Mouse (Mus musculus): ENCODE data around the gene Gm49368.
"Not testable (repeated sequence)": the region's sequence is repeated elsewhere in the genome, so short reads cannot be mapped to it uniquely, and the experiment has no call there.

Gene Gm49368

DNA sequence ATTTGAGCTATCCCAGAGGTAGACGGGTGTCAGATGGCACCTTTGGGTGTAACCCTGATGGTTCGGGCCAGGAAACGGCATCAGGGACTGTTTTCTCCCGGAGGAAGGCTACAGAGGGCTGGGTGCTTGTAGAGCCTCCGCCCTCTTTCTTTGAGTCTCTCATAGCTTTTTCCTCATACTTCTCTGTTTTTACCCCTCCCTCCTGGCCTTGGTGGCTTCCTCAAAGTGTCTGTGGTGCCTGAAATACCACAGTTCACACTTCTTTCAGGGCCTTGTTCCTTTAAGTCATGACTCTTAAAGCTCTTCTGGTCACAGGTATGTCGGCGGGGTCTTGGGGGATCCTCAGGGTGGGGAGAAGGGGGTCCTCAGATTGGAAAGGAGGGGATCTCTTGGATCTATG lies at the start of gene Gm49368, which contains the start of gene Itgam:
Gene Gm49368, plus strand, starts transcription at position 228 of the 400 bp plus-strand sequence.
Gene Itgam, plus strand, starts transcription at position 185 of the 400 bp plus-strand sequence.
- DNase-seq (ENCODE audit: low spot score in 2 of 2): no peak

DNA sequence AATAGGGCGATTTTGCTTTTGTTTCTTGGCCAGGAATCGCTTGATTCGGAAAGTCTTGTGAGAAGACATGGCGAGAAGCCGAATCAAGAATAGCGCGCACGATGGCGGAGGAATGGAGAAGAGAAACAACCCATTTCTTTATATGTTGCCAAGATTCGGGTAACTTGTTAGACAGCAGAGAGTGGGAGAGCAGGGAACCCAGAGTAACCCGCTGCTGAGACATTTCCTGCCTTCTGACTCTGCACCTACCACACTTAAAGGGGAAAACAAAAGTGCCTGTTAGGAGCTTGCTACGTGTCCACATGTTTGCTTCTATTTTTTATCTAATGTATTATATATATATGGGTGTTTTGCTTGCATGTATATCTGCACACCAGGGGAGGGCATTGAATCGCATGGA lies 49.4 kb upstream of the Gm49368 start:
- no peak for DNase-seq (ENCODE audit: low spot score in 2 of 2)

DNA sequence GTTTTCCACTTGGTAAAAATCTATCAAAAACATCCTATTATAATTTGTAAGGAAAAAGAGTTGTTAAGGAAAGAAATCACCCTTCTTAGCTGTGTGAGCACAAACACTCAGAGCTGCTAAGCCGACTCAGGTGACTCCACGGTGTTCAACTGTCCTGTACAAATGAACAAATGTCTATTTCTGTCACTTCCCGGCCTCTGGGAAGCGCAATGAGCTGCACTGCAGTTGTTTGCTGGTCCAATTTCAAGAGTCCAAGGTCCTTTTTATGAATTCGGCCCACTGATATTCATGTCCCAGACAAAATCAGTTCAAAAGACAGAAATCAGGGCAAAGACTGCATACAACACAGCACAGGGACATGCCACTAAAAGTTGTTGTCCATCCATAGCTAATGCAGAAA lies 46.3 kb upstream of the Gm49368 start:
- DNase-seq (ENCODE audit: low spot score in 2 of 2): not testable (repeated sequence)

DNA sequence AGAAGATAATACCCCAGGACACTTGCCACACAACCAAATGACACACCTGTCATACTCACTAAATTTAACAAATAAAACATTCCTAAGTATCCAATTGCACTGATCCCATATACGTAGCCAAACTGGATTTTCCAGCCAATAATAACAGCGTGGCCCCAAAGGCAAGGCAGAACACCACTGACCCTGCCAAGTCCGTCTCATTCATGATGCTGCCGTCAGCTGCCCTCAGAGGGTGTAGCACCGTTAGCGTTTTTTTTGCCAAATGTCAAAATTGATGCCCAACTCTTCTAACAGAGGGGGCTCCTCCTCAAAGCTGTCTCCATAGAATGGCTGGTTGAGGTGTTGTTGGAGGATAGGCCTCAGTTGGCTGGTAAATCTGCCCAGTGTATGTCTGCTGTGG lies 45.8 kb upstream of the Gm49368 start:
- no peak for DNase-seq (ENCODE audit: low spot score in 2 of 2)

DNA sequence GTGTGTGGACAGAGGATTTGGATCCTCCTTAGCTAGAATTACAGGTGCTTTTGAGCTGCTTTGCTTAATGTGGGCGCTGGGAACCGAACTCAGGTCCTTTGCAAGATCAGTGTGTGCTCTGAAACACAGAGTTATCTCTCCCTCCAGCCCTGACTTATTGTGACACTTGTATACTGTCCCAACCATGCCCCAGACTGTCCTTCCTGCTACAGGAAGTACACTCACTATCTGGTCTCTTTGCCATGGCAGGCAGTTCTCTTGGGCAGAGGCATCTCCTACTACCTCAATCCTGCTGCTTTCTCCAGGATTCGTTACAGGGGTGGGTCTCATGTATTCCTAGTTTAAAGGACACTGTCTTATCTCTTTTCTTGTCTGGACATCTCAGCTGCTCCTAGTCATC lies 44.2 kb upstream of the Gm49368 start:
- no peak for DNase-seq (ENCODE audit: low spot score in 2 of 2)

DNA sequence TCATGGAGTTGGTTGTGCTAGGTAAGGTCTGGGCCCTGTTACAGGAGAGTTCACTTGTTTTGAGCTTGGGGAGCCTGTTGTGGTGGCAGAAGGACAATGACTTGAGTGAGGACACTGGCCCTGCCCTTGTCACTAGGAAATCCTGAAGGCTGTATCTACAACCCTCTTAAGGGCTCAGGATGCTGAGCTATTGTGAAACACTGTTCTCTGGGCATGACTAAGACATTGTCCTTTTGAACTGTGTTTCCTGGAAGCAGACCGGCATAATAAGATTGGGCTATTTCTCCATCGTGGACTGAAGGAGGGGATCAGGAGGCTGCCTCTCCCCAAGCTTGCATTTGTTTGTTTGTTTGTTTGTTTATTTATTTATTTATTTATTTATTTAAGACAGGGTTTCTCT lies 43.3 kb upstream of the Gm49368 start:
- no peak for DNase-seq (ENCODE audit: low spot score in 2 of 2)

DNA sequence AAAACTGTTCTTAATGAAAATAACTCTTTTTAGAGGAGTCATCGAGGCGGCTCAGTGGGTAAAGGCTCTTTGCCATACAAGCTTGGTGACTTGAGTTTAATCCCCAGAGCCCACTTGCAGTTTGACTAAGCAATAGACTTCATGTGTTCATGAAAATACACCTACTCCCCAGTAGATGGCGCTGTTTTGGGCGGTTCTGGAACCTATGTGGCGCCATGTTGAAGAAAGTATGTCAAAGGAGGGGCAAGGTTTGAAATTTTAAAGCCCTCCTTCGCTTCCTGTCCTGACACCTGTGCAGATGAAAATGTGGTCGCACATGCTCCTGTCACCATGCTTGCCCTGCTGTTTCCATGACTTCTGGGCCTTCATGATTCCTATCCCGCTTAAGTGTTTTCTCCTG lies 39.5 kb upstream of the Gm49368 start:
- DNase-seq (ENCODE audit: low spot score in 2 of 2): no peak

DNA sequence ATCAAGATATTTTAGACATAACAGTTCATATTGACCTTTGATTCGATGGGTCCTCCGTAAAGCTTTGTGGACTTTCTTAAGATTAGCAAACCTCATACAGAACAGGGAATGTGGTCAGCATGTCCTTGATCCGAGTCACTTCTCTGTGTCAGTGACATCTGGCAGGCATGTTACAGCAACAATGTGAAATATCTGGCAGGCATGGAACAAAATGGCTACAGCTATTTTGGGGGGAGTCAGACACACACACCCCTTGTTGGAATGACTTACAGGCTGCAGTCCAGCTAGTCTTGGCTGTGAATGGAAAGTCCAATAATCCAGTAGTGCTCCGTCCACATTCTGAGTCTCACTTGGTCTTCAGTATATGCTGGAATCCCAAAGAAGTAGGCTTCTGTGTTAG lies 38.9 kb upstream of the Gm49368 start:
- no peak for DNase-seq (ENCODE audit: low spot score in 2 of 2)

DNA sequence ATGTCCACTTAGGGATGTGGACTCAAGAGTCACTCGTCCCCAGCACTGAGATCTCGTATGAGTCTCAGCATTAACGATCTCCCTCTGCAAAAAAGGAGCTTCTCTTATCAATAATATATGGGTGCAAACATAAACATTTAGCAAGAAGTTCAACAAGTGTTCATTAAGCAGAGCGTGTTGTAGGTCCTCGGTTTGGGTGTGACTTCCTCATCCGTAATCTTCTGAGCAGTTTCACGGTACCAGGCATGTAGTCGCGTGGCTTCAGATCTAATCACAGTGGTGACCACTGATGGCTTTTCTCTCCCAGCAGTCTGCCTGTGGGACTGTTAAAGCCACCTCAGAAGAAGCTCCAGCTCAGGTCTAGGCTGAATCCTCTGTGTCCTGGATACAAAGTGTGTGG lies 38.1 kb upstream of the Gm49368 start:
- DNase-seq (ENCODE audit: low spot score in 2 of 2): no peak

DNA sequence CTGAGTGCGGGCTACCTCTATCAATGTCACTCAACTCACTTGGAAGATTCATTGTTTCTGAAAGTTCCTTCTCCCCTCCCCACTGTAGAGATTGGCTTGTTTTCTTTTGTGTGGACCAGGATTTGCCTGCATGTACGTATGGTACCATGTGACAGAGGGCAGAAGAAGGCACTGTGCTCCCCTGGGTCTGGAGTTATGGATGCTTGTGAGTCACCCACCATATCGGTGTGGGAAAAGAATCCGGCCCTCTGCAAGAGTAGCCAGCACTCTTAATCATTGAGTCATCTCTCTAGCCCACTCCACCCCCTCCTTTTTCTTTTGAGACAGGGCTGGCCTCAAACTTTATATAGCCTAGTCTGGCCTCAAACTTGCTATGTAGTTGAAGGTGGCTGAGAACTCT lies 37.6 kb upstream of the Gm49368 start:
- no peak for DNase-seq (ENCODE audit: low spot score in 2 of 2)

DNA sequence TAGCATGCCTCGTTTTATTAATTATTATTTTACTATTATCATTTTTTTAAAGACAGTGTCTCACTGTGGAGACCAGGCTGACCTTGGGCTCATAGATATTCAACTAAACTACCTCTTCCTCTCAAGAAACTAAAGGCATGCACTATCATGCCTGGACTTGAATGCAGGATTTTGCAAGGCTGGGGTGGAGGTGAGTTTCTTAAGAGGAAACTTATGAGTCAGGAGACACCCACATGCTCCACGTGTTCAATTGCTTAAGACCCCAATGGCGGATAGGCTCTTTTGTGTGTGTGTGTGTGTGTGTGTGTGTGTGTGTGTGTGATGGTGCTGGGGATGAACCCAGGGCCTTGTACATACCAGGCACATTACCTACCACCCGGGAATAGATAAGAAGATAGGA lies 37.1 kb upstream of the Gm49368 start:
- DNase-seq (ENCODE audit: low spot score in 2 of 2): no peak

DNA sequence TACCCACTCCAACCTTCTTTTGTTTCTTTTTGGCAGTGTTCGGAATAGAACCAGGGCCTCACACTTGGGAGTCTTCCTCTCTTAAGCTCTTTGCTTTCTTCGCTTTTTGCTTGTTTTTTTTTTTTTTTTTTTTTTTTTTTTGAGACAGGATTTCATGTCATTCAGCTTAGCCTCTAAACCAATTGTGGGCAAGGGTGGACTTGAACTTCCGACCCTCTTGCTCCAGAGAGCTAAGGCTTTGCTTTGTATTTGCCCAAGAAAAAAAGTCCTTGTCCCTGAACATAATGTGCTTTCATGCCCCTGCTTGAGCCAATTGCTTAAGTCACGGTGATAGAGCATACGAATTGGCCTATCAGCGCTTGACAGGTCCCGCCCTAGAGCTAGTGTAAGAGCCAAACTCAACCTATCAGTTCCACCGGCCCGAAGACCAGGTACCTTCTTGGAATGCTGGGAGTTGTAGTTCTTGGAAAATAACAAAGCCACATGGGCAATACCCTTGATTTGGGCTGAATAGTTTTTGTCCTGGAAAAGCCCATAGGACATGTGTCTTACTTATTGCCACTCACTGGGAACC lies 31.0 kb upstream of the Gm49368 start:
- DNase-seq (ENCODE audit: low spot score in 2 of 2): no peak

DNA sequence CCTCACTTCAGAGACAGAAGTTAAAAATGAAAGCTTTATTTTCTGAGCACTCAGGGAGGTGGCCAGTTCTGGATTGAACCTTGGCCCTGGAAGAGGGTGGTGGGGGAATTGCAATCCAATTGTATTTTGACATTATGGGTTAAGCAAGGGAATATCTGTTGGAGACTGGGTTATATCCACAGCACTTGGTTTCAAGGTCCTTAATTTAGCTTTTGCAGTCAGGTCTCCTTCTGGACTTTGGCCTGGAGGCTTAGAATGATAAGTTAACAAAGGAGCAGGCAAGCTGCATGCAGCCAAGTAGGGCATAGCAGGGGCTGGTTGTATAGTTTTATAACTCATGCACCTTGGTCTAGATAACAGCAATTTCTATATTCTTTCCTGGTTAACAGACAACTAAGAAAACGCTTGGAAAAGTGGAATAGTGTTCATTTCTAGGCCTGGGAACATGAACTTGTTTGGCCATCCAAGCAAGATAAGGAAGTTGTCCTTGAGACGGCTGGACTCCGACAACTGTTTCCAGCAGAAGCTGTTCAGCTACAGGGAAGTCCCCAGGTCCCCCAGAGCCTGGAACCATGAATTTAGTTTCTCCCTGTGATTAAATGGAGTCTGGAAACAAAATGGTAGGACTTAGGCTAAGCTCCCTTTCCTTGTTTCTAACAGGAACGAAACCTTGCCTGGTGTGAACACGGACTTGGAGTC lies 30.0 kb upstream of the Gm49368 start:
- DNase-seq (ENCODE audit: low spot score in 2 of 2): no peak

DNA sequence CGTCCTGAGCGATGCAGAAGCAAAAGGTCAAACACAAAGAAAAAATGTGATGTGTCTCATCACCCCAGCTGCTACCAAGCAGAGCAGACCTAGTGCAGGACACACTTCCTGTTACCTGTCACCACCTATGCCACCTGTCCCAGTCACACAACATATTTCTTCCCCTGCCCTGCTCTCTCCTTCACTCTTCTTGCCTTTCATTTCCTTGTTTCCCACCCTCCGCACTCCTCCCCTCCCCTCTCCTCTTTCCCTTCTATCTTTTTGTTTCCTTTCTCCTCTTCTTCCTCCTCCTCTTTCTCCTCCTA lies 29.5 kb upstream of the Gm49368 start:
- no peak for DNase-seq (ENCODE audit: low spot score in 2 of 2)

DNA sequence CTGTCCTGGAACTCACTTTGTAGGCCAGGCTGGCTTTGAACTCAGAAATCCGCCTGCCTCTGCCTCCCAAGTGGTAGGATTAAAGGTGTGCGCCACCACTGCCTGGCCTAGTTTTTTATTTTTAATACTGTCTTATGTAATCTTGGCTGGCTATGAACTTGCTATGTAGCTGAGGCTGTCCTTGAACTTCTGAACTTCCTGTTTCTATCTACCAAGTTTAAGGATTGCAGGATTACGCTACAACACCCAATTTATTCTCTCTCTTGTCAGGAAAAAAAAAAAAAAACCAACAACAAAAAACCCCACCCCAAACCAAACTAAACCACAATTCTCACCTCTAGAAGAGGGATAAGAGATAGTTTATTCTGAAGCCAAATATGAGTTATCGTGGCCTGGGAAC lies 28.9 kb upstream of the Gm49368 start:
- no peak for DNase-seq (ENCODE audit: low spot score in 2 of 2)

DNA sequence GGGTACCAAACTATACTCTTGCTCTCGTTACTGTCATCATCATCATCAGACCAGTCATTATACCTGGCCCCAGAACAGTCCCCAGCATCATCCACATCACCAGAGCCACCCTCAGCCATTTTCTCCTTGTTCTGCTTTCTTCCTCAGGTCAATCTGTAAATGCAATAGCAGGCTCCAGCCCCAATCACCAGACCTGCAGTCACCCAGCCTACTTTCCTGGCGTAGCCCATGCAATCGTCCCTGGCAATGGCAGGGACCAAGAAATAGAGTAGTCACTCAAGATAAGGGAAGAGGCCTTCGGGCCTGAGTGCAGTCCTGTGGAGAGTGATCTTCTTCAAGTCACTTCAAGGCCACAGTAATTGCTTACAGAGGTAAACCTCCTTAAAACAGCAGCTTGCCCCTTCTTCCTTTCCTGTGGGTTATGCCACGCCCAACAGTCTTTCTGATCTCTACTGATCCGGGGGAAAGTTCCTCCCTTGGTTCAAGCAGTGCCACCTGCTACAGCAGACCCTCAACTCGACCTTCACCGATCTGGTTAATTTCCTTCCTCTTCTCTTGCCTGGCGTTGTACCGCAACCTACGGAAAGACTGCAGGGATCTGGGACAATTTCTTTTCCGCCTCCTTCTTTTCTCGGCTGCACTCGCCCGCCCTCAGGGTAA lies 20.2 kb upstream of the Gm49368 start:
- DNase-seq (ENCODE audit: low spot score in 2 of 2): not testable (repeated sequence)

DNA sequence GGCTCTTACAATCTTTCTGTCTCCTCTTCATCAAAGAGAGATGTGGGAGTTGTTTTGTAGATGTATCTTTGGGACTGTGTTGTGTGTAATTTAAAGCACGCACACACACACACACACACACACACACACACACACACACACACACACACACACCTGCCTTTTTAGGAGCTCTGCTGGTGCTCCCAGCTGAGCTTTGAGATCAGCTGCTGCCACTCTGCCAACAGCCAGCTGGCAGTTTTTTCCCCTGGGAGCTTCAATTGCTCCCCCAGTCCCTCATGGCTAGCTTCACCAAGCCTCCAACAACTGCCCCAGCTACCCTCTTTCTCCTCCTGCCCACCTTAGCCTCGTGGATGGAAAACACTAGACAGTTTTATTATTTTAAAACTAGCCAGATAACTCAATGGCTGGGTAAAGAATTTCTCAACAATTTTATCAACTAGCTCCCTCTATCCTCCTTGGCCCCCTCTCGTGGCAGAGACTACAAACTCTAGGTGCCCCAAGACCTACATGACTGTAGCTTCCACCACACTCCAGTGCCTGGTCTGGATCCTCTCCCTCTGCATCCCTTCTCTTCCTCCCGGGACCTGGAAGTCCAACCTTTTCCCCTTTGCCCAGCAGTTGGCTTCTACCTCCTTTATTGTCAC lies 18.2 kb upstream of the Gm49368 start:
- DNase-seq (ENCODE audit: low spot score in 2 of 2): no peak

DNA sequence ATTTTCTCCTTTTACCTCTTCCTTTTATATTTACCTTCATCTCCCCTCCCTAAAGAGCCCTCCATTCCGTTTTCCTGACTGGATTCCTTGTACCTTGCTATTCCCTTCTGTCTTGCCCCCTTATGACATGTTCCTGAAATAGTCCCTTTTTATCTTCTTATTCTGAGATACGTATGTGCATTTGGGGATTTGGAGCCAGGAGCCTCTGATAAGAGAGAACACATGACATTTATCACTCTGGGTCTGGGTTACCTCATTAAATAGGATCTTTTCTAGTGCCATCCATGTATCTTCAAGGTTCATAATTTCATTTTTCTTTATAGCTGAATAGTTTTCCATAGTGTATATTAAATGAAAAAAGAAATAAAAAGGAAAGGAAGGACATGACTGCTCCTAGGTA lies 16.8 kb upstream of the Gm49368 start:
- no peak for DNase-seq (ENCODE audit: low spot score in 2 of 2)

DNA sequence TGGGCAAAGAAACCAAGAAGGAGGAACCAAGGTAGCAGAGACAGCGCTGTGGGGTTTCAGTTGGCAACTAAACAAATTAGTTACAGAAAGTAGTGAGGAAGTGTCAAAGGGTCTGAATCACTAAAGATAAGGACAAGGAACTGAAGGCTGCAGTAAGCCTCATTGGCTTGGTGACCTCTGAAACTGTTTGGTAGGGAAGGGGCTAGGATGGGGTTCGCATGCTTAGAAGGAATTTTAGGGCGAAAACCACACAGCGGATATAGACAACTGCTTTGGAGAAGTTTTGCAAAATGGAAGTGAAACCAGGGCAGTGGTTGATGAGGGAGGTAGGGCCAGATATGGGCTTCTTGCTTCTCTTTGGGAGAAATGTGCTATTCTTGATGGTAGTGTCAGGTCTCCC lies 13.7 kb upstream of the Gm49368 start:
- no peak for DNase-seq (ENCODE audit: low spot score in 2 of 2)

DNA sequence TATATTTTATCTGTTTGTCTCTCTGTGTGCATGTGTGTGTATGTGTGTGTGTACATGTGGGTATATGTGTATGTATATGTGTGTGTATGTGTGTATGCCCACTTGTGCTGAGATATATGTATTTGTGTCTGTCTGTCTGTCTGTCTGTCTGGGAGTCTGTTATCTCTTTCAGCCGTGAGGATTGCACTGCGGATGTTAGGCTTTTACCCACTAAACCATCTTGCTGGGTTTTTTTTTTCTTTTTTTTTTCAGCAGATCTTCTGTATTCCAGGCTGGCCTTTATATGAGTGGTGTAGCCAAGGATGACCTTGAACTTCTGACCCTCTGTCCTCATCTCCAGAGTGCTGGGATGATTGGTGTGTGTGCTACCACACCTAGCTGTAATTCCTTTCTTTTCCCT lies 13.2 kb upstream of the Gm49368 start:
- DNase-seq (ENCODE audit: low spot score in 2 of 2): no peak

DNA sequence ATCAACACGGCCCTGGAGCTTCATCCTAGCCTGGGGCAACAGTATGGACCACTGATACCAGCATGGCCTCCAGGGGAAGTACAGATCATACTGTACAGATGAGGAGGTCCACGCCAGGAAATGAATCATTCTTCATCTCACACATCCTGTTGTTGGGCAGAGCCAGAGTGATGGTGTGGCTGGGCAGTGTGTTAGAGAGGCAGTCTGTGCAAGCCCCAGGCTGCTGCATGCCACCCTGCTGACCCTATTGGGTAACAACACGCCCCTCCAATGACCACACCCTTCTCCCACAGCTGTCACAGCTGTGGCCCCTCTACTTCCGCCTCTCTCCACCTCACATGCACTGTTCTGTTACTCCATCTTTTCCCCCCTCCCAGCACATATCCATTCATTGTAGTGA lies 11.7 kb upstream of the Gm49368 start:
- no peak for DNase-seq (ENCODE audit: low spot score in 2 of 2)

DNA sequence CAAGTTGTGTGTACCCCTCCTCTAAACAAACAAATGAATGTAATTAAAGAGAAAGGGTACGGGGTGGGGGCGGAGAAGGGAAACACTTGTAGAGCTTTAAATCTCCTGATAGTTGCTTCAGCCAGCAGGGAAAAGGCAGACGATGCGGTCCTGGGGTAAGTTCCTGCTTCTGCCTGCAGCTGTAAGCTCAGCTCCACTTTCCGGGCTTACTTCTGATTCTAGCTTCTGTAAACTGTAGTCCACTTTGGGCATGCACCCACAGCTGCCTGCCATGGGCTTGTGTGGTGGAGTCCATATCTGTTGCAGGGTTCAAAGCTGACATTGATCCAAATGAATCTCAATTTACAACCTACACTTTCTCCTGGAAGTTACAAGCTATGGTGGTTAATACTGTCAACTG lies 9.4 kb upstream of the Gm49368 start:
- no peak for DNase-seq (ENCODE audit: low spot score in 2 of 2)

DNA sequence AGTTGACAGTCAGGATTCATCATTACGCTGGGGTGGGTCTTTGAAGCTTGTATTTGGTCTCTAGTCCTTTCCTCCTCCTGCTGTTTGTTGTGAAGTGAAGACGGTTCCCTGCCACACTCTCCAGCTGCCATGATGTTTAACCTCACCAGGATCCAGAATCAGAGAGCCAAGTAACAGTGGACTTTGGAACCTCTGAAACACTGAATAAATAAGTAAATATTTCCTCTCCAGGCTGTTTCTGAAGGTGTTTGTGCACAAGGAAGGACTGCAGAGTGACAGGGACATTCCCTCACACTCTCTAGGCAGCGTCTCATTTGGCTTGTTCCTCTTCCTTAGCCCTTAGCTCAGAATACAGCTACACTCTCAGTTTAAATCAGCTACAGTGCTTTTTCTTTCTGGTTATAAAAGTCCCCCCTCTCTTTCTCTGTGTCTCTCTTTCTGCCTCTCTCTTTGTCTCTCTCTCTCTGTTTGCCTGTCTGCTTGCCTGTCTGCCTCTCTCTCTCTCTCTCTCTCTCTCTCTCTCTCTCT lies 5.5 kb upstream of the Gm49368 start:
- DNase-seq (ENCODE audit: low spot score in 2 of 2): no peak
